Mouse (Mus musculus): Measurements from ENCODE around the gene Tmem63c.

DNA sequence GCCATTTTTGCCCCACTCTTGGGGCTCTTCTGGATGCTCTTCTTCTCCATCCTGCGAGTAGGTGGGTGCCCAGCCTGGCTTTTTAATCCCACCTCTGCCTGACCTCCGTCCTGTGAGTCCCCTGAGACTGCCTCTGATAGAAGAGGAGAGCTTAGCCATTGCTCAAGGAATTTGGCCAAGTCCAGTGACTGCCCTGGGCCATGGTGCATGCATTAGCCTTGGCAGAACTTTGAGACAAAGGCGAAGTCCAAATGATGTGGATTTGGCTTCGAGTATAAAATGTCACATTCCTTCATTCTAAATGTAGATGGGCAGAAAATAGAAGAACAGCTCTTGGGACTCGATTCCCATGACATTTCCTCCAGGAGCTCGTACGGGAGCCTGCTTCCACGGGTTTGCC is 61.7 kb downstream of the Tmem63c start:
- TF ChIP-seq CTCF (IDR thresholded peaks at IDR 0.05; ENCODE audit: low read depth, low read length) (no peak), GATA1 (IDR thresholded peaks at IDR 0.05; ENCODE audit: borderline replicate concordance, low read length) (no peak), TAL1 (conservative IDR thresholded peaks at IDR 0.05; ENCODE audit: low read depth, low read length) (no peak), GATA2 (IDR thresholded peaks at IDR 0.05; ENCODE audit: borderline replicate concordance, low read depth, low read length) (no peak), POLR2AphosphoS5 (IDR thresholded peaks at IDR 0.05; ENCODE audit: insufficient replicate concordance, low read depth, low read length) (no peak)

Data from G1E (cell line).